Mouse (Mus musculus): ENCODE data around the gene Myl12a.

- TF ChIP-seq POLR2A (IDR thresholded peaks at IDR 0.05; ENCODE audit: insufficient read depth, low read depth, low read length) = no peak
- TF ChIP-seq CTCF (IDR thresholded peaks at IDR 0.05) = no peak
These were observed 988 bp downstream of the Myl12a start for GRCm38 (mm10) chr17:71001699-71002080.

Data from heart, adult 2 months (tissue).